Mouse (Mus musculus): ENCODE results near the gene Bcdin3d. TPM values are rescaled to one million over a fixed set of nuclear protein-coding genes. Genes with fewer than 3 reads are reported as not detected.

Gene Bcdin3d
- polyA plus RNA-seq, 1 experiment from 2014 or later = 13.2 TPM

DNA sequence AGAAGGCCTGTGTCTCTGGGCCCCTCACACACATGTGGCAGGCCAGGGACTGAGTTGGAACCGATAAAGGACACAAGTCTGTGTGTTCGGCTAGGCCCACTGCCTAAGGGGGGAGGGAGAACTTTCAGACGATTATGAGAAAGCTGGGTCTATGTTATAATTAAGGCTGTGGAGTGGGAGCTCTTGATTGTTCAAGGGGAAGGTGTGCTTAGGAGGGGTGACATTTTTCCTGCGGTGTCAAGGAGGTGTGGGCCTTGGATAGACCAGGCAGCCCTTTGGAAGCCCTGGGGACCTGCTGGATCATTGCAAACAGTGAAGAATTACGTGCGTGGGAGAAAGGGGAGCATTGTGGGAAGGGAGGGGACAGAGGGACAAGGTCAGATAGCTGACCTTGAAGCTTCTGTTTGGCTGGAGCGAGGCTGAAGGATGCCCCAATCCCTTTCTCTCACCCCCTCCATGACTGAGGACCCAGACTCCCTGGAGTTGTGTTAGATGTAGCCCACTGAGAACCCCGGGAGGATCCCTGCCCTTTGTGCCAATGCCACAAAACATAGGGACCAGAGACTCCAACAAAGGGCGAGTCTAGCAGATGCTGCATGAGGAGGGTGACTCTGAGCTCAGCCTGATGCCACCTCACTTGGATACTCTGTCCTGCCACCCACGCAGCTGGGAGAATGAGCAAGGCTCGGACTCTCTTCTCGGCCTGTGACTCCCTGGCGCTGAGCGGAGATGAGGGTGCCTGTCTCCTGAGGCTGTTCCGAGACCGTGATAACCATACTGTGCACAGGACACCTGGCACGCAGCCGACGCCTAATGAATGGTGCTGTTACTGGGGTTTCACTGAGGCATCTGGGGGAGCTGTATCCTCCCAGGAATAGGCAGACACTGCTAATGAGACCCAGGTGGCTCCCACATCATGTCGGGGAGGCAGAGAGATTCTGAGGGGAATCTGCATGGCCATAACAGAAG, 27.0 kb upstream of the Bcdin3d start:
- Histone ChIP-seq H3K4me1 (replicated peaks) (peaks cover 35% of the 10 kb centered on the region), H3K4me3 (replicated peaks) (no peak overlapping the region), H3K9ac (no peak overlapping the region), H3K9me3 (no peaks in the 10 kb centered on the region), H3K27me3 (replicated peaks) (no peaks in the 10 kb centered on the region; the same call in 1 of the 2 replicates), H3K36me3 (no peaks in the 10 kb centered on the region), H3K4me2 (replicated peaks) (0 out of 2 replicates have a peak overlapping the region, but pooled peaks have one; percentile 4), H3K27ac (peak overlapping the region; percentile 36; the same call in 1 of the 2 replicates)
- no peak for ATAC-seq
- WGBS = 81% methylated on average over 20 of the region's 20 CpGs

DNA sequence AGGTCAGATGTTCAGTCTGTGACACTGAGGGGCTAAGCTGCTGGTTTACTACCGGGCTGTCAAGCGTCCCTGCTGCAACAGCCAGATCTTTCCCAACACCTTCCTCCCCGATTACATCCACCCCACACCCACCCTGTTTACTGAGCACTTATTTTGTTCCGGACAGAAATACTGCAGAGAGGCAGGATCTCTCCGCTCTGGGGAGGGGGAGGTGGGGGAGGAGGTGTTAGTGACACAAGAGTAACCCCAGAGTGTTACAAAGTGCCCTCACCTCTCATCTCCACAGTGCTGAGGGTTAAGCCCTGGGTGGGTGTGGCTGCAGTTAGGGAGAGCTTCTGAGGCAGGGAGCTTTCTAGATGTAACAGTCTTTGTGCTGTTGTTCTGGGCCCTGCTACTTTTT, 25.8 kb upstream of the Bcdin3d start:
- H3K4me1 ChIP-seq (replicated peaks) = peaks cover 28% of the 10 kb centered on the region
- 29% methylated on average over 5 of the region's 5 CpGs for WGBS

DNA sequence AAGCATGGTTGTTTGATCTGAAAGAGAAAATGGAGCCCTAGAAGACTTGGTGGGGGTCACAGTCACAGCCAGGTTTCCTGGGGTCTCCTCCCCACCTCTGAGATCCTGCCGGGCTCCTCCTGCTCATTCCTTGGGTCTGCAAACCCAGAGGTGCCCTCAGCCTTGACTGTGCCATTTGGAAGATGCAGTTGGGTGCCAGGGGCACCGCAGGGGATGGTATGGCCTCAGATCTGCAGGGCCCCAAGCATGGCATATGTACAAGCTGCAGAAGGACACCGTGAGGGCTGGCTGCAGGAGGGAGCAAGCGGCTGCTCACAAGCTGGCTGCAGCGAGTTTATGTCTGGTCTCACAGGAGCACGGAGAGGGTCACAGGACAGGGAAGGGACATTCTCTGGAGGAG, 25.2 kb upstream of the Bcdin3d start:
- no peak overlapping the region for H3K4me2 ChIP-seq (replicated peaks)
- H3K9ac ChIP-seq = no peak overlapping the region
- no peaks in the 10 kb centered on the region; the same call in 1 of the 2 replicates for H3K27me3 ChIP-seq (replicated peaks)
- H3K4me1 ChIP-seq (replicated peaks) = peaks cover 26% of the 10 kb centered on the region
- WGBS = 46% methylated on average over 6 of the region's 6 CpGs
- H3K9me3 ChIP-seq = no peaks in the 10 kb centered on the region
- H3K36me3 ChIP-seq = no peaks in the 10 kb centered on the region
- H3K27ac ChIP-seq = no peak overlapping the region
- ATAC-seq = no peak
- H3K4me3 ChIP-seq (replicated peaks) = no peak overlapping the region

More for the DNA sequence above, 25.8 kb upstream of the Bcdin3d start:
- Histone ChIP-seq H3K4me3 (replicated peaks) (no peak overlapping the region), H3K9ac (no peak overlapping the region), H3K4me2 (replicated peaks) (no peak overlapping the region), H3K27me3 (replicated peaks) (no peaks in the 10 kb centered on the region; the same call in 1 of the 2 replicates), H3K9me3 (no peaks in the 10 kb centered on the region), H3K27ac (no peak overlapping the region), H3K36me3 (no peaks in the 10 kb centered on the region)
- no peak for ATAC-seq

DNA sequence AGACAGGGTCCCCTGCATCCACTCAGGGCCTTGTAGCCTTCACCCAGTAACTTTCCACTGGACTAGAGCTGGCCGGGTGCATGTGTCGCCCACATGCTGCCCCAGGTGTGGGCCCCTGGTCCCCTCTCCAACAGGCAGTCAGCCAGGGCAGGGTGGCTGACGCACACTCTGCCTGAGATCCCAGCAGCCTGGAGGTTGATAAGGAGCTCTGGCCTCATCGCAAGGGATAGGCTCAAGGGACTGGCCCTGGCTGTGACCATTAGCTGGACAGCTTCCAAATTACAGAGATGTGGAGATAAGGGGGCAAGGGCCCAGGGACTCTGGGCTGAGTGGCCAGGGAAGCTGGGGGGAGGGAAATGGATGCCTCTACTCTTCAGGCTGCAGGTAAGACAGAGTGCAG, 24.3 kb upstream of the Bcdin3d start:
- no peaks in the 10 kb centered on the region; the same call in 1 of the 2 replicates for H3K27me3 ChIP-seq (replicated peaks)
- 40% methylated on average over 4 of the region's 4 CpGs for WGBS
- H3K4me3 ChIP-seq (replicated peaks) = no peak overlapping the region
- H3K9ac ChIP-seq = no peak overlapping the region
- no peaks in the 10 kb centered on the region for H3K36me3 ChIP-seq
- peak; percentile 61 for ATAC-seq
- no peaks in the 10 kb centered on the region for H3K9me3 ChIP-seq
- H3K4me1 ChIP-seq (replicated peaks) = peaks cover 26% of the 10 kb centered on the region
- H3K4me2 ChIP-seq (replicated peaks) = no peak overlapping the region
- no peak overlapping the region for H3K27ac ChIP-seq

DNA sequence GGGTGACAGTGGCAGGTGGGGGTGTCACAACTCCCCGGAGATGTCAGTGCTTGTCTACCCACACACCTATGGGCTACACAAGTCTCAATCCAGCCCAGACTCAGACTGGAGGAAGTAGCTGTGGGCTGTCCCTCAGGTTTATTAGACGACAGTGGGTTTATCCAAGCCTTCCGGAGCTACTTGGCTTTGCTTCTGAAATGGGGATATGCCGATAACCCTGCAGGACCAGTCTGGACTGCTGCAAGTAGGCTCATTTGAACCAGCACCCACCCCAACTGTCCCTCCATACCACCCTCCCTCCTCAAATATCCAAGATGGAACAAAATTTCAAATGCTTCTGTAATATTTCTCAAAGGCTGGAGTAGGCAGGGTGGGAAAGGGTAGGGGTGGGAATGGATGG, 23.8 kb upstream of the Bcdin3d start:
- Histone ChIP-seq H3K4me1 (replicated peaks) (peaks cover 26% of the 10 kb centered on the region), H3K9me3 (no peaks in the 10 kb centered on the region), H3K4me2 (replicated peaks) (no peak overlapping the region), H3K4me3 (replicated peaks) (no peak overlapping the region), H3K27me3 (replicated peaks) (no peaks in the 10 kb centered on the region; the same call in 1 of the 2 replicates), H3K9ac (no peak overlapping the region), H3K36me3 (no peaks in the 10 kb centered on the region), H3K27ac (no peak overlapping the region)
- WGBS = 69% methylated on average over 4 of the region's 4 CpGs
- ATAC-seq = no peak

DNA sequence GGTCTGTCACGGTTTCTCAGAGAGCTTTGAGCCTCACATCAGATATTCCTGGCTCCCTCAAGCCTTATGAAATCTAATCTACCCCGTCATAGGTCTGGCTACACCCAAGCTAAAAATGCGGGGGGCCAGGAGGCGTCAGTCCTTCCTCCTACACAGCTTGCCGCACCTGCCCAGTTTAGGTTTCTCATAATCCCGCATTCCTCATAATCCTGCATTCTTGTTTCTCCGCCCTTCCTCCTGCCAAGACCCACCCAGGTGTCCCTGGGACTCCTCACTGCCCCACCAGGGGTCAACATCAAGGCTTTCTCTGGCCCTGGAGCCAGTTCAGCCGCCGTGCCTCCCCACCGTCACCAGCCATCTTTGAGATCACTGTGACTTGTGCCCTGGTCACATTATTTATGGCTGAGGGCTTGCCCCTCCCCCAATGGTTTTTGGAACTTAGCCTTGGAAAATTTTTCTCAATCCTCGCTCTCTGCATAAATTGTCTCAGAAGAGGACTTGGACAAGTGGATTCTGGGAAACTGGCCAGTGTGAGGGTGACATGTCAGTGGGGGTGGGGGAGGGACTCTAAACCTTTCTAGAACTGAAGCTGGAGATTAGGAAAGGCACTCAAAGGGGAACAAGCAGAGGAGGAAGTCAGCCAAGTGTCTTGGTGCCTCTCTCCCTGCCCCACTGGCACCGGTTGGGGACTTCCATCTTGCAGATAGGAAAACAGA, 23.2 kb upstream of the Bcdin3d start:
- Histone ChIP-seq H3K27ac (no peak overlapping the region), H3K4me3 (replicated peaks) (no peak overlapping the region), H3K36me3 (no peaks in the 10 kb centered on the region), H3K27me3 (replicated peaks) (no peaks in the 10 kb centered on the region; the same call in 1 of the 2 replicates), H3K9me3 (no peaks in the 10 kb centered on the region), H3K4me2 (replicated peaks) (no peak overlapping the region), H3K9ac (no peak overlapping the region), H3K4me1 (replicated peaks) (peaks cover 23% of the 10 kb centered on the region)
- WGBS = 47% methylated on average over 12 of the region's 12 CpGs
- 0 out of 2 replicates have a peak, but pooled peaks have one; percentile 3 for ATAC-seq

DNA sequence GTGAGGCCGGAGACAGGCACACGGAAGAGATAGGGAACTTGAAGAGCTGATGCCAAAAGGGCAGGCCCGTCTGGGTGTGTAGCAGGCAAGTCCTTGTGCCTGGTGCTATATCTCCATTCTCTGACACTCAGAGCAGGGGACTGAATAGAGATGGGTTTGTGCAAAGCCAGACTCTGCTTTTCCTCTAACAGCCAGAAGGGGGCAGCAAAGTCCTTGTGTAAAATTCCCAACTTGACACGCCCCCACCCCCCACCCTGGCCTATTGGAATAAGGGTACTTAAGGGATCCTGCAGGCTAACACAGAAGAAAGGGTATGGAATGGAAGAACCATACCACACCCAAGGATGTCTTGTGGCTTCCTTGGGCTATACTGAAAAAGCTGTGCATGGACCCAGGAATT, 22.5 kb upstream of the Bcdin3d start:
- H3K4me2 ChIP-seq (replicated peaks) = no peak overlapping the region
- ATAC-seq = peak; percentile 50
- H3K9ac ChIP-seq = no peak overlapping the region
- H3K4me3 ChIP-seq (replicated peaks) = no peak overlapping the region
- no peaks in the 10 kb centered on the region for H3K9me3 ChIP-seq
- no peaks in the 10 kb centered on the region for H3K36me3 ChIP-seq
- no peaks in the 10 kb centered on the region; the same call in 1 of the 2 replicates for H3K27me3 ChIP-seq (replicated peaks)
- no peak overlapping the region for H3K27ac ChIP-seq
- WGBS = 8% methylated on average over 4 of the region's 4 CpGs
- H3K4me1 ChIP-seq (replicated peaks) = peaks cover 17% of the 10 kb centered on the region

DNA sequence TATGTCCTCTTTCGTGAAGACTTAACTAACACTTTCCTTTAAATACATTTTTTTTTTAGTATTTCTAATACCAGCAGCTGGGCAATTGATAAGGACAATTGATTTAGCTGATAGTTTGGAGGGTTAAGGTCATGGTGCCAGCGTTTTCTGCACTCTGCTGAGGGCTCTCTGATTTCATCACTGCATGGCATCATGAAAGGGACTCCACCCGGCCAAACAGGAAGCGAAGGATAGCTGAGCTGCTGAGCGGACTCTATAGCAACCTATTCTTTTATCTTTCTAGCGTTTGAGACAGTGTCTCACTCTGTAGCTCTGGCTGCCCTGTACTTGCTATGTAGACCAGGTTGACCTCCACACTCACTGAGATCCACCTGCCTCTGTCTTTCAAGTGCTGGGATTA, 10.2 kb upstream of the Bcdin3d start:
- Histone ChIP-seq H3K4me3 (replicated peaks) (no peak overlapping the region), H3K27ac (no peak overlapping the region), H3K9me3 (no peaks in the 10 kb centered on the region), H3K36me3 (no peaks in the 10 kb centered on the region), H3K4me2 (replicated peaks) (no peak overlapping the region), H3K9ac (no peak overlapping the region), H3K4me1 (replicated peaks) (no peaks in the 10 kb centered on the region), H3K27me3 (replicated peaks) (no peaks in the 10 kb centered on the region)
- WGBS = 66% methylated on average over 6 of the region's 6 CpGs
- ATAC-seq = no peak

DNA sequence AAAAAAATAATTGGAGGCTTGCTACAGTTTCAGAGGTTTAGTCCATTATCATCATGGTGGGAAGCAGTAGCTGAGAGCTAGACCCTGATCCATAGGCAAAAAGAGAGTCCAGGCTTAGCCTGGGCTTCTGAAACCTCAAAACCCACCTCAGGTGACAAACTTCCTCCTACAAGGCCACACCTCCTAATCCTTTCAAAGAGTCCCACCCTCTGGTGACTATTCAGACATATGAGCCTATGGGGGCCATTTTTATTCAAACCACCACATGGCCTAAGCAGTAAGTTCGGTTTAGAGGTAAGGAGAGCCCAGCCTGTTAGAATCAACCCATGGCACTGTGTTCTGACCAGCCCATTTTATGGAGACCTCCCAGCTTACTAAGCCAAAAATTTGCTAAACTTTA, 1.3 kb upstream of the Bcdin3d start:
- no peak overlapping the region for H3K9ac ChIP-seq
- H3K9me3 ChIP-seq = no peaks in the 10 kb centered on the region
- H3K27me3 ChIP-seq (replicated peaks) = no peaks in the 10 kb centered on the region
- H3K4me3 ChIP-seq (replicated peaks) = no peak overlapping the region
- H3K27ac ChIP-seq = no peak overlapping the region
- peaks cover 9% of the 10 kb centered on the region; the same call in 1 of the 2 replicates for H3K4me1 ChIP-seq (replicated peaks)
- 69% methylated on average over 1 of the region's 1 CpGs for WGBS
- H3K36me3 ChIP-seq = no peaks in the 10 kb centered on the region
- no peak for ATAC-seq
- no peak overlapping the region for H3K4me2 ChIP-seq (replicated peaks)

DNA sequence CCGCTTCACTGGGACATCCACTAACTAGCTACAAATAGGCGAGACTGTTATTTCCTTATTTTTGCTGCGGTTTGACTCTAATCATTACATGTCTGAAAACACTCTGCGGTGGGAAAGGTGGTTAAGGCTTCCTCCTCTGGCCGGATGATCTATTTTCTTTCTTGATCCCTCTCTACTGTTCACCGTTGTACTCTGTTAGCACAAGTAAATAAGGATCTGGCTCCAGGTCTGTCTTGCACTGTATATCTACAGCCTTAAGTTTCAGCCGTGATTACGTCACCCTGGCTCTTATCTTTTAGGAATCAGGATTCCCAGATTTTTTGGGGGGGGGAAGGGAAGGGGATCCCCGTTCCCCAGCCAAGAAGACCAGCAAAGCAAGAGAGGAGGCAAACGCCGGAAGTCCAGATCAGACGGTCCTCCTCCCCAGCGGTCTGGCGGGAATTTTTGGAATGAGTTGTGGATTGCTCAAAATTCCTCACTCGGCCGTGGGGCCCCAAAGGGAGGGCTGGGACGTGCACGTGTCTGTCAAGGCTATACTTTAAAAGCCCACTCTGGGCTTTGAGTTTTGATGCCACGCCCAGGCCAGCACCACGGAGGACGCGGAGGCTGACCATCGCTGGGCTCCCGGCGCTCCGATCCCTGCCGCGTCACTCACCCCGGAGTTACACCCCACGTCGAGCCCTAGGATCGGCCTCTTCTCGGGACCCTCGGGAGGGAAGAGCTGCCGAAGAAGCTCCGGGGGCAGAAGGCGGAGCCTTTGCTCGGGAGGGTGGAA, 542 bp downstream of the Bcdin3d start:
- 4% methylated on average over 38 of the region's 38 CpGs for WGBS
- peaks cover 9% of the 10 kb centered on the region; the same call in 1 of the 2 replicates for H3K4me1 ChIP-seq (replicated peaks)
- H3K4me2 ChIP-seq (replicated peaks) = peak overlapping the region; percentile 78
- peak; percentile 74 for ATAC-seq
- peak overlapping the region; percentile 93 for H3K27ac ChIP-seq
- no peaks in the 10 kb centered on the region for H3K9me3 ChIP-seq
- no peaks in the 10 kb centered on the region for H3K36me3 ChIP-seq
- H3K9ac ChIP-seq = peak overlapping the region; percentile 77
- peak overlapping the region; percentile 81 for H3K4me3 ChIP-seq (replicated peaks)
- H3K27me3 ChIP-seq (replicated peaks) = no peaks in the 10 kb centered on the region

DNA sequence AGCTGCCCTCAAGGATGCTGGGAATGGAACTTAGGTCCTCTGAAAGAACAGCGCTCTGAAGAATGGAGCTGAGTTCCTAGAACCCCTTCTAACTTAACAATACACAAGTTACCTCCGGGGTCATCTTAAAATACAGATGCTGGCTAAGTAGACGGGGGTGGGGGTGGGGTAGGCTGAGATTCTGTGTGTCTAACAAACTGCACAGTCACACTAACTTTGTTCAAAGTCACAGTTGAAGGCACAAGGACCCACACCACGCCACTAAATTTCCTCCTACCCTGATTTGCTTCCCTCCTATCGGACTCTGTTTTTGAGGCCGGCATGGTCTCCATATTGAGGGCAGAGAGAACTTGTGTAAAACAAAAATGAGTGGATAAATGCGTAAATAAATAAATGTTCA, 1.6 kb downstream of the Bcdin3d start:
- Histone ChIP-seq H3K36me3 (no peaks in the 10 kb centered on the region), H3K27ac (no peak overlapping the region), H3K4me3 (replicated peaks) (no peak overlapping the region), H3K27me3 (replicated peaks) (no peaks in the 10 kb centered on the region), H3K4me1 (replicated peaks) (peaks cover 9% of the 10 kb centered on the region; the same call in 1 of the 2 replicates), H3K9me3 (no peaks in the 10 kb centered on the region), H3K9ac (no peak overlapping the region), H3K4me2 (replicated peaks) (no peak overlapping the region)
- 88% methylated on average over 7 of the region's 7 CpGs for WGBS
- ATAC-seq = no peak

DNA sequence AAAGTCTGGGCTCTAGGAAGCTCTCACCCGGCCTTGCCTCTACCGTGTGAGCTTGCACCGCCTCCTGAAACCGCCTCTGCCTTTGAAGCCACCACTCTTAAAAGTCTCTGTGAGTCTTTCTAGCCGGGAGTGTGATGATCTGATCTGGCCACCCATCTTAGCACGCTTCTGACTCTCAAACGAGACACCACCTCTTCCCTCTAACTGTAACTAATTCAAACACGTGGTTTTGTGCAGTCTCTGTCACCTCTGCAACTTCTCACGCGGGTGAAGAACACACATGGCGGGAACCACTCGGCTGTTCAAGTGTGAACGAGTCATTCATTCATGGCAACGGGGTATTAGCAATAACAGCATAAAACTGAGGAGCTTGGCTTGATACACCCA, 2.9 kb downstream of the Bcdin3d start:
- peaks cover 9% of the 10 kb centered on the region; the same call in 1 of the 2 replicates for H3K4me1 ChIP-seq (replicated peaks)
- WGBS = 76% methylated on average over 14 of the region's 14 CpGs
- no peak overlapping the region for H3K4me2 ChIP-seq (replicated peaks)
- no peak for ATAC-seq
- H3K27ac ChIP-seq = no peak overlapping the region
- H3K4me3 ChIP-seq (replicated peaks) = no peak overlapping the region
- no peaks in the 10 kb centered on the region for H3K36me3 ChIP-seq
- H3K27me3 ChIP-seq (replicated peaks) = no peaks in the 10 kb centered on the region
- H3K9me3 ChIP-seq = no peaks in the 10 kb centered on the region
- H3K9ac ChIP-seq = no peak overlapping the region
